Comparison of ENCODE assay signal across 24 mouse cellular contexts in the genomic region with DNA sequence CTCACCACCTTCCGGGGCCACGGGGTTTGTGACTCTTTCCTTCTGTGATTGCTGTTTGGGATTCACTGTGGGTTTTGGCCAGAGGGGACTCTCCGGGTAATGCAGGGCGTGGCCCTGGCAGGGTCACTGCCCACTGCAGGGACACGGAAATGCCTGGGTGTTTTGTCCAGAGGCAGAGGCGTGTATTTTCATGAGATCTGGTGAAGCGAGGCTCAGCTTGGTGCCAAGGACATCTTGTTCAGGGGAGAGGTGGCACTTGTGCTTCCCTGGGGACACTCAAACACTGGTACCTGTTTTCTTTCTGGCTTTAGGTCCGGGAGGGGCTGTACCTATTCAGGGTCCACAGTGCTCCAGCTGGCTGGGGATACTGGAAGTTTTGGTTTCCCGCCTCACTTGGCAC. TPM values are rescaled to one million over a fixed set of nuclear protein-coding genes. Genes with fewer than 3 reads are reported as not detected.
DNase-seq lines count a peak whose midpoint lies in the region; ATAC-seq and TF ChIP-seq lines count a peak whose summit lies in the region.
"Had no signal": no experiment of that assay in that cellular context is flagged by ENCODE, and none has a peak within 500 bp of the region (broad histone marks: within the 10 kb centered on the region; RNA-seq: fewer than 3 reads in every experiment).

No protein-coding gene starts in this region.

- H3K36me3 ChIP-seq in lung, postnatal 0 days (ENCODE audit: insufficient read depth, low read length) = no peaks in the 10 kb centered on the region
- H3K36me3 ChIP-seq: embryonic facial prominence, embryonic 12.5 days; embryonic facial prominence, embryonic 15.5 days; heart, embryonic 12.5 days; heart, embryonic 15.5 days had no signal

- no peak for TF ChIP-seq CTCF in lung, postnatal 0 days (IDR thresholded peaks at IDR 0.05)

- DNase-seq in gastrocnemius, postnatal 25 days = peak; percentile 65
- no peak for DNase-seq in gastrocnemius, adult 18-20 months (ENCODE audit: low spot score)
- DNase-seq in lung, postnatal 0 days (ENCODE audit: low spot score) = peak; percentile 82
- no peak for DNase-seq in lung, postnatal 14 days
- peak; percentile 76 for DNase-seq in lung, postnatal 36 days
- DNase-seq in heart, postnatal 10 days = no peak
- DNase-seq: adrenal gland, adult 8-10 months; cerebellum, adult 11 months; cerebellum, adult 2 months; cerebellum, adult 9-11 months; cerebellum, postnatal 25 days; forebrain, postnatal 0 days; gastrocnemius, postnatal 14 days; heart, postnatal 14 days; heart, postnatal 4 days had no signal

- intact Hi-C loops in heart, postnatal 10 days (cut with DNase I) = no loop called here

- no peaks in the 10 kb centered on the region for H3K27me3 ChIP-seq in lung, postnatal 0 days (replicated peaks; ENCODE audit: insufficient read depth, low read length)
- H3K27me3 ChIP-seq: embryonic facial prominence, embryonic 12.5 days; embryonic facial prominence, embryonic 15.5 days; heart, embryonic 12.5 days; heart, embryonic 15.5 days had no signal

- H3K27ac ChIP-seq in lung, postnatal 0 days (ENCODE audit: low read length) = peak overlapping the region; percentile 89
- H3K27ac ChIP-seq: embryonic facial prominence, embryonic 12.5 days; embryonic facial prominence, embryonic 15.5 days; heart, embryonic 15.5 days; hindbrain, embryonic 14.5 days; hindbrain, postnatal 0 days had no signal

- H3K9ac ChIP-seq in lung, postnatal 0 days (replicated peaks; ENCODE audit: low read depth) = no peak overlapping the region
- H3K9ac ChIP-seq: embryonic facial prominence, embryonic 12.5 days; embryonic facial prominence, embryonic 15.5 days; forebrain, postnatal 0 days; heart, embryonic 12.5 days; heart, embryonic 15.5 days; hindbrain, embryonic 14.5 days had no signal

- H3K4me3 ChIP-seq in lung, postnatal 0 days (ENCODE audit: low read depth, low read length) = no peak overlapping the region
- H3K4me3 ChIP-seq: embryonic facial prominence, embryonic 12.5 days; embryonic facial prominence, embryonic 15.5 days; heart, embryonic 12.5 days; heart, embryonic 15.5 days had no signal

- H3K4me1 ChIP-seq in lung, postnatal 0 days (ENCODE audit: insufficient read depth, low read depth, low read length) = no peaks in the 10 kb centered on the region; the same call in 1 of the 2 replicates

- peak; percentile 100 for TF ChIP-seq EP300 in lung, postnatal 0 days (IDR thresholded peaks at IDR 0.05)

- WGBS in lung, postnatal 0 days = 74% methylated on average over 9 of the region's 9 CpGs

- peak; percentile 56 for ATAC-seq in lung, postnatal 0 days
- ATAC-seq: activated CD4-positive, CD25-positive, alpha-beta regulatory T cell, adult 4 months; forebrain, embryonic 14.5 days; forebrain, postnatal 0 days; hindbrain, postnatal 0 days; inflammation-experienced regulatory T-cells, adult 6 months had no signal

- no peak overlapping the region for H3K4me2 ChIP-seq in lung, postnatal 0 days (replicated peaks; ENCODE audit: low read depth, low read length)
- H3K4me2 ChIP-seq: embryonic facial prominence, embryonic 12.5 days; embryonic facial prominence, embryonic 15.5 days; heart, embryonic 12.5 days; heart, embryonic 15.5 days; hindbrain, embryonic 14.5 days had no signal

- H3K9me3 ChIP-seq in lung, postnatal 0 days (ENCODE audit: low read length) = no peaks in the 10 kb centered on the region
- H3K9me3 ChIP-seq: embryonic facial prominence, embryonic 12.5 days; embryonic facial prominence, embryonic 15.5 days; heart, embryonic 12.5 days; heart, embryonic 15.5 days had no signal

RNA-seq across cellular contexts. Expression of gene Slc25a33, which starts 42.5 kb away (rescaled TPM):
- total RNA-seq in gastrocnemius, postnatal 25 days (2021) = 10 to 100 TPM; 10.4 TPM
- 10 to 100 TPM; 10.8 to 14.4 TPM for total RNA-seq in gastrocnemius, adult 18-20 months (2021)
- polyA plus RNA-seq in lung, postnatal 0 days (2015; fragmentation: Nextera tagmentation; extraction: Ambion mirVana) = 7.4 and 8.6 TPM in 2 replicates
- total RNA-seq in heart, postnatal 10 days (2021) = 10 to 100 TPM; 10.3 to 19.6 TPM

Comparison
In these comparisons a context has a peak if more than half of its experiments do, and no peak if none do; other contexts are left out.
1. DNase-seq: peak in gastrocnemius, postnatal 25 days (single experiment), lung, postnatal 0 days (single experiment) and lung, postnatal 36 days (single experiment); none in gastrocnemius, adult 18-20 months (single experiment), lung, postnatal 14 days (single experiment) and heart, postnatal 10 days (0 of 2).